ENCODE assay signal across 8 mouse cellular contexts in the genomic region with DNA sequence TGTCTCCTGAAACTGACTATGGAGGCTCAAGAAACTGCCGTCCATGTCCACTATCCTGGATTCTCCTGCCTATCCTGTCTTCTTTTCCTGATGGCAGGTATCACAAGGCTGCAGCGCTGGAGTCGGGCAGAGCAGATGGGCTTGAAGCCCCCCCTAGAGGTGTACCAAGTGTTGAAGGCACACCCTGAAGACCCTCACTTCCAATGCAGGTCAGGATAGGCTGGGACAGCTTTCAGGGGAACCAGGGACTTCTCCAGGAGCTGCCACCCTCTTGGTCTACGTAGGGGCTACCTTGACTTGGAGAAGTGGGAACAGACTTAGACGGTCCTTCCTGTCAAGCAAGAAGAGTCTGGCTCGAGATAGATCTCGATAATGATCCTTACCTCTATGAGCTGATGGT. TPM values are rescaled to one million over a fixed set of nuclear protein-coding genes. Genes with fewer than 3 reads are reported as not detected.
DNase-seq lines count a peak whose midpoint lies in the region; ATAC-seq and TF ChIP-seq lines count a peak whose summit lies in the region.
"Had no signal": no experiment of that assay in that cellular context is flagged by ENCODE, and none has a peak within 500 bp of the region (broad histone marks: within the 10 kb centered on the region; RNA-seq: fewer than 3 reads in every experiment).

No protein-coding gene starts in this region.

- no peak for DNase-seq in lung, embryonic 14.5 days
- DNase-seq in lung, postnatal 10 days: no peak
- no peak for DNase-seq in adrenal gland, adult 18-20 months (ENCODE audit: low spot score in 2 of 2)
- DNase-seq in gastrocnemius, postnatal 10 days: no peak

- no peaks in the 10 kb centered on the region for H3K9me3 ChIP-seq in lung, embryonic 14.5 days (ENCODE audit: low read depth, low read length)
- no peaks in the 10 kb centered on the region for H3K9me3 ChIP-seq in forebrain, embryonic 13.5 days (replicated peaks)
- no peaks in the 10 kb centered on the region for H3K9me3 ChIP-seq in limb, embryonic 15.5 days
- H3K9me3 ChIP-seq in stomach, embryonic 14.5 days (ENCODE audit: control insufficient read depth, low read depth, low read length): no peaks in the 10 kb centered on the region

- no peak overlapping the region; the same call in 1 of the 2 replicates for H3K4me3 ChIP-seq in lung, embryonic 14.5 days (ENCODE audit: low read depth, low read length)
- no peak overlapping the region for H3K4me3 ChIP-seq in forebrain, embryonic 13.5 days
- H3K4me3 ChIP-seq in limb, embryonic 15.5 days: peak overlapping the region; percentile 56; the same call in 1 of the 2 replicates
- H3K4me3 ChIP-seq in stomach, embryonic 14.5 days (ENCODE audit: low read depth, low read length): no peak overlapping the region

- no peak for ATAC-seq in lung, embryonic 14.5 days (ENCODE audit: insufficient read depth)
- no peak for ATAC-seq in forebrain, embryonic 13.5 days
- no peak for ATAC-seq in limb, embryonic 15.5 days (ENCODE audit: insufficient number of reproducible peaks, low FRiP score, low TSS enrichment, low read depth)
- no peak for ATAC-seq in stomach, embryonic 14.5 days (ENCODE audit: insufficient number of reproducible peaks, insufficient read depth, low FRiP score, low read depth)

- H3K36me3 ChIP-seq in lung, embryonic 14.5 days (ENCODE audit: insufficient read depth): no peaks in the 10 kb centered on the region
- H3K36me3 ChIP-seq in forebrain, embryonic 13.5 days (ENCODE audit: poor library complexity, severe bottlenecking): no peaks in the 10 kb centered on the region
- H3K36me3 ChIP-seq in limb, embryonic 15.5 days: no peaks in the 10 kb centered on the region
- no peaks in the 10 kb centered on the region for H3K36me3 ChIP-seq in stomach, embryonic 14.5 days (ENCODE audit: control insufficient read depth, insufficient read depth, low read length)

- H3K4me2 ChIP-seq in lung, embryonic 14.5 days: peak overlapping the region; percentile 82; the same call in 1 of the 2 replicates
- H3K4me2 ChIP-seq in forebrain, embryonic 13.5 days: peak overlapping the region; percentile 87
- peak overlapping the region; percentile 77; the same call in 1 of the 2 replicates for H3K4me2 ChIP-seq in limb, embryonic 15.5 days
- peak overlapping the region; percentile 57 for H3K4me2 ChIP-seq in stomach, embryonic 14.5 days (replicated peaks; ENCODE audit: low read depth, low read length)

- peaks cover 4% of the 10 kb centered on the region; the same call in 1 of the 2 replicates for H3K4me1 ChIP-seq in lung, embryonic 14.5 days (ENCODE audit: insufficient read depth)
- H3K4me1 ChIP-seq in forebrain, embryonic 13.5 days: peaks cover 10% of the 10 kb centered on the region
- H3K4me1 ChIP-seq in limb, embryonic 15.5 days: peaks cover 13% of the 10 kb centered on the region
- peaks cover 24% of the 10 kb centered on the region; the same call in 1 of the 2 replicates for H3K4me1 ChIP-seq in stomach, embryonic 14.5 days (ENCODE audit: control insufficient read depth, insufficient read depth, low read length)

- 75% methylated on average over 7 of the region's 7 CpGs for WGBS in lung, embryonic 14.5 days
- 79% methylated on average over 7 of the region's 7 CpGs for WGBS in forebrain, embryonic 13.5 days
- WGBS in limb, embryonic 15.5 days: 83% methylated on average over 7 of the region's 7 CpGs
- WGBS in stomach, embryonic 14.5 days: 76% methylated on average over 7 of the region's 7 CpGs

- H3K27me3 ChIP-seq in lung, embryonic 14.5 days (ENCODE audit: insufficient read depth, low read length): no peaks in the 10 kb centered on the region; the same call in 1 of the 2 replicates
- peaks cover 29% of the 10 kb centered on the region for H3K27me3 ChIP-seq in forebrain, embryonic 13.5 days
- H3K27me3 ChIP-seq in limb, embryonic 15.5 days: peaks cover 6% of the 10 kb centered on the region
- H3K27me3 ChIP-seq in stomach, embryonic 14.5 days (ENCODE audit: control insufficient read depth, insufficient read depth, low read length): no peaks in the 10 kb centered on the region

- no peak overlapping the region for H3K9ac ChIP-seq in lung, embryonic 14.5 days
- peak overlapping the region; percentile 69; the same call in 1 of the 2 replicates for H3K9ac ChIP-seq in forebrain, embryonic 13.5 days
- 0 out of 2 replicates have a peak overlapping the region, but pooled peaks have one; percentile 4 for H3K9ac ChIP-seq in limb, embryonic 15.5 days
- H3K9ac ChIP-seq in stomach, embryonic 14.5 days (replicated peaks; ENCODE audit: low read depth, low read length): 0 out of 2 replicates have a peak overlapping the region, but pooled peaks have one; percentile 10

- TF ChIP-seq CTCF in lung, embryonic 14.5 days (IDR thresholded peaks at IDR 0.05; ENCODE audit: low read depth): no peak

- H3K27ac ChIP-seq in lung, embryonic 14.5 days (ENCODE audit: low read depth): 0 out of 2 replicates have a peak overlapping the region, but pooled peaks have one; percentile 81
- H3K27ac ChIP-seq in forebrain, embryonic 13.5 days: no peak overlapping the region
- 0 out of 2 replicates have a peak overlapping the region, but pooled peaks have one; percentile 79 for H3K27ac ChIP-seq in limb, embryonic 15.5 days
- H3K27ac ChIP-seq in stomach, embryonic 14.5 days (ENCODE audit: low read length): no peak overlapping the region

RNA-seq across cellular contexts. Expression of gene Pold4, which starts 1.0 kb away (rescaled TPM):
- polyA plus RNA-seq in lung, embryonic 14.5 days (2014; fragmentation: Nextera tagmentation; extraction: Ambion mirVana): 22.6 and 22.8 TPM in 2 replicates
- 13.1 and 14.2 TPM in 2 replicates for polyA plus RNA-seq in forebrain, embryonic 13.5 days (2015; fragmentation: Nextera tagmentation; extraction: Ambion mirVana)
- polyA plus RNA-seq in limb, embryonic 15.5 days (2015; fragmentation: Nextera tagmentation; extraction: Ambion mirVana): 27.7 and 35.9 TPM in 2 replicates
- 25.5 and 26.3 TPM in 2 replicates for polyA plus RNA-seq in stomach, embryonic 14.5 days (2014; fragmentation: Nextera tagmentation; extraction: Ambion mirVana)
- 10 to 100 TPM; 41.0 to 44.4 TPM for total RNA-seq in adrenal gland, adult 18-20 months (2021)
- total RNA-seq in gastrocnemius, postnatal 10 days (2021): 10 to 100 TPM; 26.1 to 31.9 TPM

RNA-seq across cellular contexts. Expression of gene AC109138.7, which starts 18.5 kb away (rescaled TPM):
- not detected in 2 replicates for polyA plus RNA-seq in lung, embryonic 14.5 days (2014; fragmentation: Nextera tagmentation; extraction: Ambion mirVana)
- not detected in 2 replicates for polyA plus RNA-seq in forebrain, embryonic 13.5 days (2015; fragmentation: Nextera tagmentation; extraction: Ambion mirVana)
- not detected in 2 replicates for polyA plus RNA-seq in limb, embryonic 15.5 days (2015; fragmentation: Nextera tagmentation; extraction: Ambion mirVana)
- not detected in 2 replicates for polyA plus RNA-seq in stomach, embryonic 14.5 days (2014; fragmentation: Nextera tagmentation; extraction: Ambion mirVana)
- total RNA-seq in adrenal gland, adult 18-20 months (2021): not detected
- total RNA-seq in gastrocnemius, postnatal 10 days (2021): not detected
- polyA plus RNA-seq: embryonic facial prominence, embryonic 11.5 days had no signal

RNA-seq across cellular contexts. Expression of gene Clcf1, which starts 18.6 kb away (rescaled TPM):
- polyA plus RNA-seq in lung, embryonic 14.5 days (2014; fragmentation: Nextera tagmentation; extraction: Ambion mirVana): 4.4 and 5.0 TPM in 2 replicates
- polyA plus RNA-seq in forebrain, embryonic 13.5 days (2015; fragmentation: Nextera tagmentation; extraction: Ambion mirVana): 0.63 and 0.76 TPM in 2 replicates
- 8.1 and 8.4 TPM in 2 replicates for polyA plus RNA-seq in limb, embryonic 15.5 days (2015; fragmentation: Nextera tagmentation; extraction: Ambion mirVana)
- 7.3 and 8.3 TPM in 2 replicates for polyA plus RNA-seq in stomach, embryonic 14.5 days (2014; fragmentation: Nextera tagmentation; extraction: Ambion mirVana)
- total RNA-seq in adrenal gland, adult 18-20 months (2021): 10 to 100 TPM in 1 of 2 experiments, 1 to 10 TPM in 1; 7.9 to 11.1 TPM
- 1 to 10 TPM in 1 of 2 experiments, under 1 TPM in 1; 0.47 to 2.2 TPM for total RNA-seq in gastrocnemius, postnatal 10 days (2021)

RNA-seq across cellular contexts. Expression of gene Rad9a, which starts 31.2 kb away (rescaled TPM):
- polyA plus RNA-seq in lung, embryonic 14.5 days (2014; fragmentation: Nextera tagmentation; extraction: Ambion mirVana): 42.1 and 47.4 TPM in 2 replicates
- polyA plus RNA-seq in forebrain, embryonic 13.5 days (2015; fragmentation: Nextera tagmentation; extraction: Ambion mirVana): 28.9 and 34.7 TPM in 2 replicates
- polyA plus RNA-seq in limb, embryonic 15.5 days (2015; fragmentation: Nextera tagmentation; extraction: Ambion mirVana): 31.6 and 33.5 TPM in 2 replicates
- 33.3 and 33.5 TPM in 2 replicates for polyA plus RNA-seq in stomach, embryonic 14.5 days (2014; fragmentation: Nextera tagmentation; extraction: Ambion mirVana)
- total RNA-seq in adrenal gland, adult 18-20 months (2021): 1 to 10 TPM; 7.5 to 9.0 TPM
- total RNA-seq in gastrocnemius, postnatal 10 days (2021): 1 to 10 TPM; 4.1 to 6.0 TPM

RNA-seq across cellular contexts. Expression of gene Ssh3, which starts 36.3 kb away (rescaled TPM):
- 10.6 and 11.1 TPM in 2 replicates for polyA plus RNA-seq in lung, embryonic 14.5 days (2014; fragmentation: Nextera tagmentation; extraction: Ambion mirVana)
- 3.6 and 4.8 TPM in 2 replicates for polyA plus RNA-seq in forebrain, embryonic 13.5 days (2015; fragmentation: Nextera tagmentation; extraction: Ambion mirVana)
- polyA plus RNA-seq in limb, embryonic 15.5 days (2015; fragmentation: Nextera tagmentation; extraction: Ambion mirVana): 29.4 and 32.7 TPM in 2 replicates
- 26.5 and 27.9 TPM in 2 replicates for polyA plus RNA-seq in stomach, embryonic 14.5 days (2014; fragmentation: Nextera tagmentation; extraction: Ambion mirVana)
- total RNA-seq in adrenal gland, adult 18-20 months (2021): 10 to 100 TPM; 23.7 to 31.6 TPM
- 1 to 10 TPM; 4.9 to 6.3 TPM for total RNA-seq in gastrocnemius, postnatal 10 days (2021)

Comparison
In these comparisons a context has a peak if more than half of its experiments do, and no peak if none do; other contexts are left out.
1. H3K27ac ChIP-seq: peak in lung, embryonic 14.5 days (single experiment) and limb, embryonic 15.5 days (single experiment); none in forebrain, embryonic 13.5 days (single experiment) and stomach, embryonic 14.5 days (single experiment).
2. Peak in every context shown above with its lines, with median percentiles within 50 percentile points of each other: H3K4me2 ChIP-seq.